Mouse (Mus musculus) lung, postnatal 0 days (tissue): ENCODE data around the gene Dip2b.

Experiments
- CTCF ChIP-seq: IDR thresholded peaks from 2 replicates; pipeline ENCODE4 v1.5.1; 2016; ENCODE audit warnings: antibody characterized with exemption, mild to moderate bottlenecking
- EP300 ChIP-seq: IDR thresholded peaks from 2 replicates; pipeline ENCODE4 v1.6.1; 2016; ENCODE audit warnings: antibody characterized with exemption, mild to moderate bottlenecking, control low read depth

GRCm38 (mm10) chr15:100126456-100127107 is 88.1 kb downstream of the Dip2b start:
- TF ChIP-seq CTCF, result peak; percentile 98
- 0 out of 2 replicates have a peak, but pooled peaks have one; percentile 27 for TF ChIP-seq EP300
